Mouse (Mus musculus) liver, embryonic 14.5 days (tissue): Measurements from ENCODE around the gene Crct1. TPM values are rescaled to one million over a fixed set of nuclear protein-coding genes. Genes with fewer than 3 reads are reported as not detected.

Experiments
- ATAC-seq: fragments of 200-750 bp; cut with Nextera tagmentation; 2 replicates; pipeline ENCODE4 v1.8.0; 2017; ENCODE audit warnings: moderate number of reproducible peaks, mild to moderate bottlenecking, moderate library complexity; ENCODE audit not compliant: insufficient read depth
- DNase-seq, 3 experiments: peaks; one replicate each; pipeline ENCODE4 v3.0.0-alpha.2; 2012 to 2013; ENCODE audit warnings: low read depth in 3 of 3, low spot score in 3 of 3
- H3K27ac ChIP-seq: fragments of 300-500 bp; sonication (generic); 2 replicates; pipeline ENCODE4 v1.5.1; 2014; ENCODE audit warnings: moderate library complexity, mild to moderate bottlenecking, control low read depth, inconsistent platforms
- H3K27me3 ChIP-seq: fragments of 300-500 bp; sonication (generic); 2 replicates; pipeline ENCODE4 v1.6.1; 2014; ENCODE audit warnings: mild to moderate bottlenecking, low read length, moderate library complexity; ENCODE audit not compliant: control insufficient read depth, insufficient read depth
- H3K36me3 ChIP-seq: fragments of 300-500 bp; sonication (generic); replicated peaks from 2 replicates; pipeline ENCODE4 v1.6.1; 2014; ENCODE audit warnings: low read depth; ENCODE audit not compliant: control insufficient read depth, insufficient read depth
- H3K4me1 ChIP-seq, 2 experiments: fragments of 200-500 bp in 1 of 2; fragments of 300-500 bp in 1 of 2; sonication (generic) in 1 of 2; replicated peaks; 2 replicates each; pipeline ENCODE4 v1.6.1; 2012 to 2014; ENCODE audit warnings: antibody characterized with exemption in 1 of 2, inconsistent platforms in 1 of 2, low read length in 1 of 2; ENCODE audit not compliant: control insufficient read depth in 2 of 2, insufficient read depth in 2 of 2
- H3K4me2 ChIP-seq: fragments of 300-500 bp; sonication (generic); 2 replicates; pipeline ENCODE4 v1.6.1; 2014; ENCODE audit warnings: low read depth, mild to moderate bottlenecking, control low read depth, moderate library complexity
- H3K4me3 ChIP-seq, 2 experiments: fragments of 200-500 bp in 1 of 2; fragments of 300-500 bp in 1 of 2; sonication (generic) in 1 of 2; 2 replicates each; pipeline ENCODE4 v1.5.1; 2012 to 2014; ENCODE audit warnings: low read depth in 2 of 2, low read length in 2 of 2, mild to moderate bottlenecking in 2 of 2, control low read depth in 1 of 2, inconsistent platforms in 1 of 2, moderate library complexity in 1 of 2; ENCODE audit not compliant: insufficient read depth in 1 of 2
- H3K9ac ChIP-seq: fragments of 300-500 bp; sonication (generic); replicated peaks from 2 replicates; pipeline ENCODE4 v1.6.1; 2014; ENCODE audit warnings: mild to moderate bottlenecking, control low read depth, moderate library complexity
- H3K9me3 ChIP-seq: fragments of 300-500 bp; sonication (generic); 2 replicates; pipeline ENCODE4 v1.6.1; 2016; ENCODE audit warnings: low read length, mixed read lengths; ENCODE audit not compliant: control insufficient read depth
- CTCF ChIP-seq: IDR thresholded peaks from 2 replicates; pipeline ENCODE4 v1.5.1; 2016; ENCODE audit warnings: antibody characterized with exemption, low read depth, control low read depth
- EP300 ChIP-seq: IDR thresholded peaks from 2 replicates; pipeline ENCODE4 v1.6.1; 2016; ENCODE audit warnings: antibody characterized with exemption, low read depth
- WGBS: fragments of 180-500 bp; shearing (Covaris S2); extraction: QIAGEN DNeasy Blood & Tissue Kit; methylation state at CpG from one replicate; pipeline ENCODE4 v1.1.7; 2014; ENCODE audit not compliant: insufficient replicate concordance; 5-methylcytosine and 5-hydroxymethylcytosine counted together
- polyA plus RNA-seq, 2 experiments: library from polyadenylated mRNA; depleted of rRNA in 1 of 2; stranded (reverse) in 1 of 2; unstranded in 1 of 2; fragments of >200 nt; fragmentation: Nextera tagmentation in 1 of 2; extraction: Ambion mirVana in 1 of 2; gene quantifications; 2 replicates each; pipeline versions ENCODE4 v1.2.1 to v1.2.3; 2012 to 2014

The Crct1 gene
- not detected in 2 replicates for polyA plus RNA-seq (2012; rRNA removed)
- polyA plus RNA-seq (2014; fragmentation: Nextera tagmentation; extraction: Ambion mirVana) = not detected in 2 replicates

- no peaks in the 10 kb centered on the region for H3K4me1 ChIP-seq
- no peaks in the 10 kb centered on the region for H3K9me3 ChIP-seq
- H3K27ac ChIP-seq = no peak within 1 kb of the TSS
- no peak for TF ChIP-seq CTCF
- no peak for TF ChIP-seq EP300
- no peaks in the 10 kb centered on the region for H3K27me3 ChIP-seq
- DNase-seq = no peak
- H3K9ac ChIP-seq = no peak within 1 kb of the TSS
- H3K36me3 ChIP-seq = no peaks in the 10 kb centered on the region
- H3K4me2 ChIP-seq = peak within 1 kb of the TSS; percentile 48
- peak within 1 kb of the TSS in 1 of 2 experiments; percentile 20; a peak in 2 of 4 replicates for H3K4me3 ChIP-seq
- no peak for ATAC-seq
- WGBS = 45% methylated on average over 4 of the region's 4 CpGs
These were observed at the start of gene Crct1 for GRCm38 (mm10) chr3:93015460-93016104. Gene Crct1, minus strand, starts transcription at chr3:93015687.

DNA sequence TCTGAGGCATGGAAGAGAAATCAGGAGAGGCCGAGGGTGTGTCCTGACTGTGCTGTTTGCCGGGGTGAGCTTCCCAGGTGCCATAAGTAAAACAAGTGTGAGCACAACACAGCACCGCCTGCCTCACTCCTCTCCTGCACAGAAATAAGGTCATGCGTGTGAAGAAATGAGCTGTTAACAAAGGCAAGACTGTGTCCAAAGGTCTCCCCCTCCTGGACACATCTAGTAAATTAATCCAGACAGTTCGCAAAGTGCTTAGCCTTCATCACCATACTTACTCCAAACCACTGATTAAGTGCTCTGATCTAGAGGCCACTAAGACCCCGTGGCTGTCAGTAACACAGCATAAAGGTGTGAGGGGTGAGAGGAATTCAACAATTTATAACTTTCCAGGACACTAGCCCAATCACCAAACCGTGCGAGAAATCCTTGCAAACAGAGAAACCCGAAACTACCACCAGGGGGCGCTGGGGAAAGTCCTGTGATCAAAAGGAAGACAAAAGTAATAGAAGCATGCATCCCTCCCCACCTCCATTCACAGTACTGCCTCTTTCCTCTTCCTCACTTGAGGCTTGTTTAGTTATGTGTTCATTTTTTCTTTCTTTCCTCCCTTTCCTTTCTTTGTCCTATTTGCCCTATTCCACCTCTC, 37.5 kb upstream of the Crct1 start:
- TF ChIP-seq EP300 = no peak
- peak; percentile 55 for TF ChIP-seq CTCF
- no peak for DNase-seq
- Histone ChIP-seq H3K4me2 (no peak overlapping the region), H3K27me3 (no peaks in the 10 kb centered on the region), H3K9me3 (no peaks in the 10 kb centered on the region), H3K4me3 (no peak overlapping the region), H3K4me1 (no peaks in the 10 kb centered on the region), H3K27ac (no peak overlapping the region), H3K9ac (no peak overlapping the region), H3K36me3 (no peaks in the 10 kb centered on the region)
- WGBS = 41% methylated on average over 10 of the region's 10 CpGs
- no peak for ATAC-seq

DNA sequence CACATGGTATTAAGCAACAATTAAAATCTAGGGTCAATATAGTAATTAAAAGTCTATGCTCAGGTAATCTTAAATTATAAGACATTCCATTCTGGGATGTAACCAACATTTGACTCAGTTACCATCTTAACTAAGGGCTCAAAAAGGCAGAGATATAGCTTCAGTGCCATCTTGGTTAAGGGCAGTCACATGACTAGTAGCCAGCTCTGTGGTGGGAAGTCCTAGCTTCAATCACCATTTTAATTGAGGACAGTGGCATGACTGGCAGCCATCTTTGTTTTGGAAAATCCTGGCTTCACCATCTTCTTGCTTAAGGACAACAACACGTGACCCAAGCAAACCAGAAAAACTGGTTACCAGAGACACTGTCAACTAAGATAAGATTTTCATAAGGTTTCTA, 34.7 kb upstream of the Crct1 start:
- 70% methylated on average over 1 of the region's 1 CpGs for WGBS
- no peak for DNase-seq
- Histone ChIP-seq H3K4me2 (no peak overlapping the region), H3K27me3 (no peaks in the 10 kb centered on the region), H3K9ac (no peak overlapping the region), H3K9me3 (no peaks in the 10 kb centered on the region), H3K36me3 (no peaks in the 10 kb centered on the region), H3K4me3 (no peak overlapping the region), H3K4me1 (no peaks in the 10 kb centered on the region), H3K27ac (no peak overlapping the region)
- ATAC-seq = no peak
- TF ChIP-seq CTCF = no peak
- TF ChIP-seq EP300 = no peak

GRCm38 (mm10) chr3:93031450-93031849, 16.0 kb upstream of the Crct1 start:
- no peak overlapping the region for H3K27ac ChIP-seq
- H3K36me3 ChIP-seq = no peaks in the 10 kb centered on the region
- no peak for ATAC-seq
- H3K27me3 ChIP-seq = no peaks in the 10 kb centered on the region
- H3K9me3 ChIP-seq = no peaks in the 10 kb centered on the region
- no peaks in the 10 kb centered on the region for H3K4me1 ChIP-seq
- 40% methylated on average over 5 of the region's 5 CpGs for WGBS
- peak in 1 of 3 experiments; percentile 4 for DNase-seq
- H3K9ac ChIP-seq = no peak overlapping the region
- H3K4me2 ChIP-seq = no peak overlapping the region
- TF ChIP-seq EP300 (no peak), CTCF (peak; percentile 50)
- no peak overlapping the region for H3K4me3 ChIP-seq

DNA sequence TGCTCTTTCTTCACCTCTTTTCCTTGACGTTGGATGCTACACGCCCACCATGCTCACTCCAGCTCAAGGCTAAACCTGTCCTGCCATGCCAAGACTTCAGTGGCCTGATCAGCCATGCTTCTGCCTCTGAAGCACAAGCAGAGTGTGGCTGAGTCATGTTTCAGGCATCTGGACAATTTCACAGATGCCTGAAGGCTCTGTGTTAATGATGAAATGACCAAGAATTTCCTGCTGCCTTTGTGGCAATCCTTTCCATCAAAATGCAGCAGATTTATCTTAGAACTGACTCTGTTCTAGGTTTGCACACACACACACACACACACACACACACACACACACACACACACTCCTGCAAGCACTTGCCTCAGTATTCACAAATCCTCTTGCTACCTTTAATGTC, 10.0 kb upstream of the Crct1 start:
- H3K9me3 ChIP-seq = no peaks in the 10 kb centered on the region
- no peak overlapping the region for H3K4me2 ChIP-seq
- H3K27ac ChIP-seq = no peak overlapping the region
- H3K36me3 ChIP-seq = no peaks in the 10 kb centered on the region
- DNase-seq (no peak), ATAC-seq (no peak)
- no peak for TF ChIP-seq EP300
- TF ChIP-seq CTCF = no peak
- H3K4me1 ChIP-seq = no peaks in the 10 kb centered on the region
- no peaks in the 10 kb centered on the region for H3K27me3 ChIP-seq
- H3K9ac ChIP-seq = no peak overlapping the region
- 55% methylated on average over 2 of the region's 2 CpGs for WGBS
- no peak overlapping the region for H3K4me3 ChIP-seq
